Mouse (Mus musculus) adrenal gland, postnatal 14 days (tissue): ENCODE data around the gene Dhrs3. TPM values are rescaled to one million over a fixed set of nuclear protein-coding genes. Genes with fewer than 3 reads are reported as not detected.

Experiments
- DNase-seq: peaks from one replicate; pipeline ENCODE4 v3.0.0; 2021; ENCODE audit warnings: mixed read lengths
- total RNA-seq: library from RNA; stranded (reverse); gene quantifications from 2 replicates; pipeline ENCODE4 v1.2.3, GENCODE M21; 2021

The Dhrs3 gene
- total RNA-seq, 1 experiment from 2014 or later = 95.5 TPM

GRCm38 (mm10) chr4:144972948-144973720 lies 80.5 kb downstream of the Dhrs3 start:
- peak; percentile 69 for DNase-seq

- DNase-seq = no peak
Measured at GRCm38 (mm10) chr4:144974458-144974857, 81.8 kb downstream of the Dhrs3 start.

GRCm38 (mm10) chr4:144975505-144975904 lies 82.9 kb downstream of the Dhrs3 start:
- DNase-seq = no peak

DNA sequence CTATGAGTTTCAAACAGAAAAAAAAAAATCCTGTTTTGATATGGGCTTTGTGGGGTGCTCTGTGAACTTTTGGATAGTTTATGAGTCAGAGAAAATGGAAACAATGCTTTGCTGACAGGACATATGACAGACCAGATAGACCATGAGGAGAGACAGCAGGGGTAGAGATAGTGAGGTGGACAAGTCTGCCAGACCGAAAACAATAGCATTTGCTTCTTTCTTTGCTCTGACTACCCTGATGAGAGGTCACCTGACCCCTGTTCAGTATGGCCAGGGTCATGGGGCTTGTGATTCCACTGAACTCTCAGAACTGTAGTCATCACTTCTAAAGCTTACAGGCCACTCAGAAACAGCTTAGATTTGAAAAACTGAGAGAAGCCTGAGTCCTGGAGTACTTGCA lies 84.4 kb downstream of the Dhrs3 start:
- no peak for DNase-seq

Other genes with a start within 250 kb of the Dhrs3 start
- gene Gm436, start 206.5 kb upstream of the Dhrs3 start, total RNA-seq = not detected in 2 replicates
- not detected in 2 replicates for gene Gm13178, start 171.4 kb upstream of the Dhrs3 start, total RNA-seq
- not detected in 2 replicates for gene Gm438, start 106.2 kb upstream of the Dhrs3 start, total RNA-seq